Comparison of ENCODE assay signal across 27 mouse cellular contexts in genomic region chr2:91059376-91059775, GRCm38 (mm10). TPM values are rescaled to one million over a fixed set of nuclear protein-coding genes. Genes with fewer than 3 reads are reported as not detected.
DNase-seq lines count a peak whose midpoint lies in the region; ATAC-seq and TF ChIP-seq lines count a peak whose summit lies in the region.
"Had no signal": no experiment of that assay in that cellular context is flagged by ENCODE, and none has a peak within 500 bp of the region (broad histone marks: within the 10 kb centered on the region; RNA-seq: fewer than 3 reads in every experiment).

No protein-coding gene starts in this region.

- H3K4me1 ChIP-seq in intestine, postnatal 0 days (replicated peaks; ENCODE audit: control insufficient read depth, insufficient read depth, low read length) = peaks cover 6% of the 10 kb centered on the region
- peaks cover 16% of the 10 kb centered on the region for H3K4me1 ChIP-seq in intestine, embryonic 16.5 days (ENCODE audit: control insufficient read depth, insufficient read depth, low read length)
- H3K4me1 ChIP-seq in liver, embryonic 12.5 days = peaks cover 43% of the 10 kb centered on the region
- peaks cover 23% of the 10 kb centered on the region for H3K4me1 ChIP-seq in liver, embryonic 11.5 days (replicated peaks; ENCODE audit: control insufficient read depth, insufficient read depth, low read length)
- H3K4me1 ChIP-seq in olfactory bulb, adult 2 months (ENCODE audit: control insufficient read depth, insufficient read depth, low read length) = peaks cover 14% of the 10 kb centered on the region

- no peak overlapping the region for H3ac ChIP-seq in C2C12 (ENCODE audit: control insufficient read depth, insufficient read length, low read depth)

- TF ChIP-seq CTCF in intestine, postnatal 0 days (IDR thresholded peaks at IDR 0.05; ENCODE audit: low read depth) = no peak
- TF ChIP-seq CTCF in C2C12 (IDR thresholded peaks at IDR 0.05; ENCODE audit: control insufficient read depth, insufficient read depth, insufficient read length) = no peak
- no peak for TF ChIP-seq CTCF in olfactory bulb, adult 2 months (IDR thresholded peaks at IDR 0.05; ENCODE audit: insufficient read depth, low read depth, low read length)

- no peak overlapping the region for H3K9ac ChIP-seq in intestine, postnatal 0 days (ENCODE audit: low read depth, low read length)
- H3K9ac ChIP-seq in intestine, embryonic 16.5 days (ENCODE audit: low read depth, low read length) = no peak overlapping the region
- H3K9ac ChIP-seq in liver, embryonic 12.5 days = no peak overlapping the region
- no peak overlapping the region for H3K9ac ChIP-seq in liver, embryonic 11.5 days (ENCODE audit: low read depth, low read length)
- H3K9ac ChIP-seq: embryonic facial prominence, embryonic 13.5 days; forebrain, embryonic 12.5 days; forebrain, embryonic 15.5 days; heart, embryonic 12.5 days; heart, embryonic 15.5 days; hindbrain, embryonic 13.5 days had no signal

- ATAC-seq in intestine, postnatal 0 days = no peak
- no peak for ATAC-seq in intestine, embryonic 16.5 days
- no peak for ATAC-seq in liver, embryonic 12.5 days
- ATAC-seq in liver, embryonic 11.5 days (replicated peaks; ENCODE audit: low FRiP score) = no peak
- ATAC-seq: forebrain, embryonic 15.5 days had no signal

- WGBS in intestine, postnatal 0 days = 97% methylated on average over 2 of the region's 2 CpGs
- WGBS in intestine, embryonic 16.5 days = 89% methylated on average over 2 of the region's 2 CpGs
- 90% methylated on average over 2 of the region's 2 CpGs for WGBS in liver, embryonic 12.5 days (ENCODE audit: insufficient replicate concordance)
- WGBS in liver, embryonic 11.5 days = 90% methylated on average over 2 of the region's 2 CpGs
- 96% methylated on average over 2 of the region's 2 CpGs for WGBS in olfactory bulb, adult 2 months

- 0 out of 2 replicates have a peak overlapping the region, but pooled peaks have one; percentile 21 for H3K27ac ChIP-seq in intestine, postnatal 0 days (ENCODE audit: low read depth, low read length)
- H3K27ac ChIP-seq in intestine, embryonic 16.5 days (ENCODE audit: low read length) = no peak overlapping the region
- H3K27ac ChIP-seq in liver, embryonic 12.5 days = peak overlapping the region; percentile 11; the same call in 1 of the 2 replicates
- no peak overlapping the region for H3K27ac ChIP-seq in liver, embryonic 11.5 days (ENCODE audit: low read depth, low read length)
- no peak overlapping the region for H3K27ac ChIP-seq in olfactory bulb, adult 2 months (ENCODE audit: insufficient read depth, low read depth, low read length)
- H3K27ac ChIP-seq: embryonic facial prominence, embryonic 10.5 days; embryonic facial prominence, embryonic 13.5 days; forebrain, embryonic 12.5 days; forebrain, embryonic 15.5 days; heart, embryonic 15.5 days; hindbrain, embryonic 10.5 days; hindbrain, embryonic 13.5 days had no signal

- H3K79me3 ChIP-seq in C2C12 (ENCODE audit: low read depth) = peaks cover 15% of the 10 kb centered on the region

- no peak for DNase-seq in liver, embryonic 11.5 days (ENCODE audit: low spot score)
- no peak for DNase-seq in retina, postnatal 1 day
- DNase-seq: adrenal gland, adult 2 months; adrenal gland, postnatal 14 days; cerebellum, adult 11 months; cerebellum, adult 2 months; cerebellum, postnatal 10 days; cerebellum, postnatal 36 days; embryo, embryonic 11 days; gastrocnemius, postnatal 25 days; heart, adult 18-20 months; heart, postnatal 10 days; heart, postnatal 36 days had no signal

- H3K4me2 ChIP-seq in intestine, postnatal 0 days (replicated peaks; ENCODE audit: low read depth) = no peak overlapping the region
- H3K4me2 ChIP-seq in intestine, embryonic 16.5 days (ENCODE audit: low read depth, low read length) = no peak overlapping the region
- H3K4me2 ChIP-seq in liver, embryonic 12.5 days = no peak overlapping the region
- H3K4me2 ChIP-seq in liver, embryonic 11.5 days = no peak overlapping the region
- H3K4me2 ChIP-seq: embryonic facial prominence, embryonic 13.5 days; forebrain, embryonic 12.5 days; forebrain, embryonic 15.5 days; heart, embryonic 12.5 days; heart, embryonic 15.5 days; hindbrain, embryonic 13.5 days had no signal

- H3K27me3 ChIP-seq in intestine, postnatal 0 days (replicated peaks; ENCODE audit: control insufficient read depth, insufficient read depth, low read length) = no peaks in the 10 kb centered on the region
- no peaks in the 10 kb centered on the region for H3K27me3 ChIP-seq in intestine, embryonic 16.5 days (replicated peaks; ENCODE audit: control insufficient read depth, insufficient read depth, low read length)
- H3K27me3 ChIP-seq in liver, embryonic 12.5 days (replicated peaks) = no peaks in the 10 kb centered on the region
- no peaks in the 10 kb centered on the region for H3K27me3 ChIP-seq in liver, embryonic 11.5 days (replicated peaks; ENCODE audit: control insufficient read depth, insufficient read depth, low read length)
- H3K27me3 ChIP-seq in C2C12 (ENCODE audit: control insufficient read depth, insufficient read depth, insufficient read length) = no peaks in the 10 kb centered on the region
- H3K27me3 ChIP-seq: embryonic facial prominence, embryonic 13.5 days; forebrain, embryonic 12.5 days; forebrain, embryonic 15.5 days; heart, embryonic 12.5 days; heart, embryonic 15.5 days; hindbrain, embryonic 13.5 days had no signal

- peaks cover 88% of the 10 kb centered on the region for H3K36me3 ChIP-seq in intestine, postnatal 0 days (ENCODE audit: control insufficient read depth, insufficient read depth)
- peaks cover 45% of the 10 kb centered on the region for H3K36me3 ChIP-seq in intestine, embryonic 16.5 days (ENCODE audit: control insufficient read depth, insufficient read depth, low read length)
- H3K36me3 ChIP-seq in liver, embryonic 12.5 days = peaks cover 93% of the 10 kb centered on the region
- H3K36me3 ChIP-seq in liver, embryonic 11.5 days (ENCODE audit: control insufficient read depth, insufficient read depth, low read length) = peaks cover 53% of the 10 kb centered on the region
- H3K36me3 ChIP-seq in C2C12 (ENCODE audit: control insufficient read depth, insufficient read depth) = peaks cover 87% of the 10 kb centered on the region

- TF ChIP-seq POLR2A in olfactory bulb, adult 2 months (IDR thresholded peaks at IDR 0.05; ENCODE audit: insufficient read depth, low read depth, low read length) = 0 out of 2 replicates have a peak, but pooled peaks have one; percentile 12

- no peak overlapping the region for H3K4me3 ChIP-seq in intestine, postnatal 0 days (ENCODE audit: low read depth, low read length)
- no peak overlapping the region for H3K4me3 ChIP-seq in intestine, embryonic 16.5 days (ENCODE audit: low read length)
- H3K4me3 ChIP-seq in liver, embryonic 12.5 days = no peak overlapping the region
- H3K4me3 ChIP-seq in liver, embryonic 11.5 days (ENCODE audit: low read depth, low read length) = no peak overlapping the region
- H3K4me3 ChIP-seq in C2C12 (ENCODE audit: insufficient read depth, poor library complexity, severe bottlenecking) = no peak overlapping the region
- no peak overlapping the region for H3K4me3 ChIP-seq in olfactory bulb, adult 2 months (ENCODE audit: insufficient read depth, low read depth, low read length)
- H3K4me3 ChIP-seq: embryonic facial prominence, embryonic 10.5 days; embryonic facial prominence, embryonic 13.5 days; erythroblast, embryonic 14.5 days; forebrain, embryonic 12.5 days; forebrain, embryonic 15.5 days; heart, embryonic 12.5 days; heart, embryonic 15.5 days; hindbrain, embryonic 10.5 days; hindbrain, embryonic 13.5 days had no signal

- peaks cover 36% of the 10 kb centered on the region for H3K79me2 ChIP-seq in C2C12 (ENCODE audit: control insufficient read depth, insufficient read depth)

- no peaks in the 10 kb centered on the region for H3K9me3 ChIP-seq in intestine, postnatal 0 days (ENCODE audit: control insufficient read depth)
- H3K9me3 ChIP-seq in intestine, embryonic 16.5 days (ENCODE audit: control insufficient read depth, low read length) = no peaks in the 10 kb centered on the region
- no peaks in the 10 kb centered on the region for H3K9me3 ChIP-seq in liver, embryonic 12.5 days (replicated peaks)
- no peaks in the 10 kb centered on the region for H3K9me3 ChIP-seq in liver, embryonic 11.5 days (ENCODE audit: control insufficient read depth, low read length)
- H3K9me3 ChIP-seq: embryonic facial prominence, embryonic 10.5 days; embryonic facial prominence, embryonic 13.5 days; forebrain, embryonic 12.5 days; forebrain, embryonic 15.5 days; heart, embryonic 12.5 days; heart, embryonic 15.5 days; hindbrain, embryonic 10.5 days; hindbrain, embryonic 13.5 days had no signal

RNA-seq across cellular contexts. Expression of gene Psmc3, which starts 5.6 kb away (rescaled TPM):
- polyA plus RNA-seq in intestine, postnatal 0 days (2015; fragmentation: Nextera tagmentation; extraction: Ambion mirVana) = 155 and 163 TPM in 2 replicates
- 238 and 252 TPM in 2 replicates for polyA plus RNA-seq in intestine, embryonic 16.5 days (2015; fragmentation: Nextera tagmentation; extraction: Ambion mirVana)
- polyA plus RNA-seq in liver, embryonic 12.5 days (2016; fragmentation: Nextera tagmentation; extraction: Ambion mirVana) = 220 and 223 TPM in 2 replicates
- polyA plus RNA-seq in liver, embryonic 11.5 days (2014; fragmentation: Nextera tagmentation; extraction: Ambion mirVana) = 324 and 347 TPM in 2 replicates
- 367 TPM for polyA plus RNA-seq in C2C12 (2012; fragmentation: generic; extraction: Trizol)
- polyA plus RNA-seq in olfactory bulb, adult 2 months (2012; ENCODE audit: insufficient read depth, insufficient read length, low replicate concordance, missing spikeins) = not detected in 2 replicates

RNA-seq across cellular contexts. Expression of gene Slc39a13, which starts 10.8 kb away (rescaled TPM):
- 12.6 and 15.0 TPM in 2 replicates for polyA plus RNA-seq in intestine, postnatal 0 days (2015; fragmentation: Nextera tagmentation; extraction: Ambion mirVana)
- 30.2 and 32.3 TPM in 2 replicates for polyA plus RNA-seq in intestine, embryonic 16.5 days (2015; fragmentation: Nextera tagmentation; extraction: Ambion mirVana)
- 15.1 and 15.3 TPM in 2 replicates for polyA plus RNA-seq in liver, embryonic 12.5 days (2016; fragmentation: Nextera tagmentation; extraction: Ambion mirVana)
- polyA plus RNA-seq in liver, embryonic 11.5 days (2014; fragmentation: Nextera tagmentation; extraction: Ambion mirVana) = 19.6 and 20.0 TPM in 2 replicates
- 52.3 TPM for polyA plus RNA-seq in C2C12 (2012; fragmentation: generic; extraction: Trizol)
- polyA plus RNA-seq in olfactory bulb, adult 2 months (2012; ENCODE audit: insufficient read depth, insufficient read length, low replicate concordance, missing spikeins) = not detected in 2 replicates

RNA-seq across cellular contexts. Expression of gene Spi1, which starts 22.8 kb away (rescaled TPM):
- 5.1 and 7.3 TPM in 2 replicates for polyA plus RNA-seq in intestine, postnatal 0 days (2015; fragmentation: Nextera tagmentation; extraction: Ambion mirVana)
- polyA plus RNA-seq in intestine, embryonic 16.5 days (2015; fragmentation: Nextera tagmentation; extraction: Ambion mirVana) = 4.2 and 6.1 TPM in 2 replicates
- polyA plus RNA-seq in liver, embryonic 12.5 days (2016; fragmentation: Nextera tagmentation; extraction: Ambion mirVana) = 16.8 and 18.5 TPM in 2 replicates
- polyA plus RNA-seq in liver, embryonic 11.5 days (2014; fragmentation: Nextera tagmentation; extraction: Ambion mirVana) = 19.5 and 22.7 TPM in 2 replicates
- not detected for polyA plus RNA-seq in C2C12 (2012; fragmentation: generic; extraction: Trizol)
- not detected in 2 replicates for polyA plus RNA-seq in olfactory bulb, adult 2 months (2012; ENCODE audit: insufficient read depth, insufficient read length, low replicate concordance, missing spikeins)

RNA-seq across cellular contexts. Expression of gene Rapsn, which starts 24.0 kb away (rescaled TPM):
- polyA plus RNA-seq in intestine, postnatal 0 days (2015; fragmentation: Nextera tagmentation; extraction: Ambion mirVana) = 0.50 and 0.55 TPM in 2 replicates
- polyA plus RNA-seq in intestine, embryonic 16.5 days (2015; fragmentation: Nextera tagmentation; extraction: Ambion mirVana) = 0.72 and 0.94 TPM in 2 replicates
- polyA plus RNA-seq in liver, embryonic 12.5 days (2016; fragmentation: Nextera tagmentation; extraction: Ambion mirVana) = 0.57 and 0.94 TPM in 2 replicates
- 1.4 and 2.0 TPM in 2 replicates for polyA plus RNA-seq in liver, embryonic 11.5 days (2014; fragmentation: Nextera tagmentation; extraction: Ambion mirVana)
- polyA plus RNA-seq in C2C12 (2012; fragmentation: generic; extraction: Trizol) = 122 TPM
- polyA plus RNA-seq in olfactory bulb, adult 2 months (2012; ENCODE audit: insufficient read depth, insufficient read length, low replicate concordance, missing spikeins) = not detected in 2 replicates
- polyA plus RNA-seq: erythroblast, embryonic 14.5 days had no signal

RNA-seq across cellular contexts. Expression of gene Mybpc3, which starts 58.6 kb away (rescaled TPM):
- not detected in 2 replicates for polyA plus RNA-seq in intestine, postnatal 0 days (2015; fragmentation: Nextera tagmentation; extraction: Ambion mirVana)
- 0.06 TPM in 1 of 2 replicates, not detected in the other for polyA plus RNA-seq in intestine, embryonic 16.5 days (2015; fragmentation: Nextera tagmentation; extraction: Ambion mirVana)
- 0.23 and 0.39 TPM in 2 replicates for polyA plus RNA-seq in liver, embryonic 12.5 days (2016; fragmentation: Nextera tagmentation; extraction: Ambion mirVana)
- polyA plus RNA-seq in liver, embryonic 11.5 days (2014; fragmentation: Nextera tagmentation; extraction: Ambion mirVana) = 1.2 and 5.0 TPM in 2 replicates
- polyA plus RNA-seq in C2C12 (2012; fragmentation: generic; extraction: Trizol) = not detected
- not detected in 2 replicates for polyA plus RNA-seq in olfactory bulb, adult 2 months (2012; ENCODE audit: insufficient read depth, insufficient read length, low replicate concordance, missing spikeins)
- polyA plus RNA-seq: adrenal gland, adult 2 months; erythroblast, embryonic 14.5 days; forebrain, embryonic 15.5 days; hindbrain, embryonic 10.5 days had no signal

Comparison
In these comparisons a context has a peak if more than half of its experiments do, and no peak if none do; other contexts are left out.
1. H3K27ac ChIP-seq: peak in intestine, postnatal 0 days (single experiment) and liver, embryonic 12.5 days (single experiment); none in intestine, embryonic 16.5 days (single experiment), liver, embryonic 11.5 days (single experiment) and olfactory bulb, adult 2 months (single experiment).
2. RNA of gene Slc39a13, which starts 10.8 kb away (polyA plus RNA-seq): 52.3 TPM in C2C12 (single experiment), 30.2 to 32.3 TPM in intestine, embryonic 16.5 days, 19.6 to 20.0 TPM in liver, embryonic 11.5 days, 15.1 to 15.3 TPM in liver, embryonic 12.5 days and 12.6 to 15.0 TPM in intestine, postnatal 0 days; not detected in olfactory bulb, adult 2 months; every median in the first group is over 10 times any median in the second.